Mouse (Mus musculus) limb, embryonic 15.5 days (tissue): ENCODE measurements around the gene Ddah1. TPM values are rescaled to one million over a fixed set of nuclear protein-coding genes. Genes with fewer than 3 reads are reported as not detected.

Experiments used
- ATAC-seq: fragments of 200-750 bp; cut with Nextera tagmentation; 2 replicates; pipeline ENCODE4 v1.8.0; 2017; ENCODE audit warnings: low read depth, moderate TSS enrichment; ENCODE audit not compliant: insufficient number of reproducible peaks, low FRiP score, low TSS enrichment
- H3K27ac ChIP-seq: fragments of 300-500 bp; sonication (generic); 2 replicates; pipeline ENCODE4 v1.5.1; 2015; ENCODE audit warnings: moderate library complexity, mild to moderate bottlenecking, inconsistent platforms
- H3K27me3 ChIP-seq: fragments of 300-500 bp; sonication (generic); 2 replicates; pipeline ENCODE4 v1.6.1; 2015; ENCODE audit warnings: inconsistent platforms
- H3K36me3 ChIP-seq: fragments of 300-500 bp; sonication (generic); 2 replicates; pipeline ENCODE4 v1.6.1; 2015; ENCODE audit warnings: inconsistent platforms
- H3K4me1 ChIP-seq: fragments of 300-500 bp; sonication (generic); 2 replicates; pipeline ENCODE4 v1.6.1; 2015; ENCODE audit warnings: inconsistent platforms
- H3K4me2 ChIP-seq: fragments of 300-500 bp; sonication (generic); 2 replicates; pipeline ENCODE4 v1.6.1; 2015; ENCODE audit warnings: mild to moderate bottlenecking, inconsistent platforms
- H3K4me3 ChIP-seq: fragments of 300-500 bp; sonication (generic); 2 replicates; pipeline ENCODE4 v1.5.1; 2015; ENCODE audit warnings: mild to moderate bottlenecking, inconsistent platforms
- H3K9ac ChIP-seq: fragments of 300-500 bp; sonication (generic); 2 replicates; pipeline ENCODE4 v1.6.1; 2015; ENCODE audit warnings: inconsistent platforms
- H3K9me3 ChIP-seq: fragments of 300-500 bp; sonication (generic); 2 replicates; pipeline ENCODE4 v1.6.1; 2016; ENCODE audit warnings: inconsistent platforms
- WGBS: fragments of 180-500 bp; shearing (Covaris S2); methylation state at CpG from one replicate; pipeline ENCODE4 v1.1.7; 2015; 5-methylcytosine and 5-hydroxymethylcytosine counted together
- polyA plus RNA-seq: library from polyadenylated mRNA; unstranded; fragments of >200 nt; fragmentation: Nextera tagmentation; extraction: Ambion mirVana; gene quantifications from 2 replicates; pipeline ENCODE4 v1.2.1, GENCODE M21; 2015

The Ddah1 gene
- polyA plus RNA-seq, 1 experiment from 2014 or later, result 48.5 TPM

GRCm38 (mm10) chr3:145768439-145768838 lies 10.0 kb downstream of the Ddah1 start:
- Histone ChIP-seq H3K27ac (no peak overlapping the region), H3K4me1 (0 out of 2 replicates have a peak, but pooled peaks cover 2% of the 10 kb centered on the region), H3K27me3 (no peaks in the 10 kb centered on the region), H3K9me3 (no peaks in the 10 kb centered on the region), H3K4me3 (no peak overlapping the region), H3K9ac (no peak overlapping the region), H3K4me2 (no peak overlapping the region), H3K36me3 (no peaks in the 10 kb centered on the region)
- 87% methylated on average over 4 of the region's 4 CpGs for WGBS
- no peak for ATAC-seq

DNA sequence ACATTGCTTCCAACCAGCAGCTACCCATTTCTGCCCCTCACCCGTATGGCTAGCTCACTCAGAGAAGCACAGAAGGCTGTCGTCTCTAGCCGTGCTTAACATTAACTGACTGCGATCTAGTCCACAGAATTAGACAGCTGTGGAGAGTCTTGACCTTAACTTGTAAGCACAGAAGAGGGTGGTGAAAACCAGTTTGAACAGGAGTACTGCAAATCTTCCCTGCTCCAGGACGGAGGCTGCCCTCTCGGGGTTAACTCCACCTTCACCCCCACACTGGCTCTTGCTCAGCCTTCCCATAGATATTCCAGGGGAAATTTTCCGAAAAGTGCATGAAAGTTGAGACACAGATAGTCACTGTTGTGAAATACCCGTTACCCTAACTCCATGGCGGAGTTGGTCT lies 14.9 kb downstream of the Ddah1 start:
- Histone ChIP-seq H3K36me3 (no peaks in the 10 kb centered on the region), H3K27ac (no peak overlapping the region), H3K4me1 (peaks cover 7% of the 10 kb centered on the region), H3K9me3 (no peaks in the 10 kb centered on the region), H3K4me2 (no peak overlapping the region), H3K27me3 (no peaks in the 10 kb centered on the region), H3K4me3 (no peak overlapping the region), H3K9ac (no peak overlapping the region)
- 85% methylated on average over 9 of the region's 9 CpGs for WGBS
- ATAC-seq, result no peak

DNA sequence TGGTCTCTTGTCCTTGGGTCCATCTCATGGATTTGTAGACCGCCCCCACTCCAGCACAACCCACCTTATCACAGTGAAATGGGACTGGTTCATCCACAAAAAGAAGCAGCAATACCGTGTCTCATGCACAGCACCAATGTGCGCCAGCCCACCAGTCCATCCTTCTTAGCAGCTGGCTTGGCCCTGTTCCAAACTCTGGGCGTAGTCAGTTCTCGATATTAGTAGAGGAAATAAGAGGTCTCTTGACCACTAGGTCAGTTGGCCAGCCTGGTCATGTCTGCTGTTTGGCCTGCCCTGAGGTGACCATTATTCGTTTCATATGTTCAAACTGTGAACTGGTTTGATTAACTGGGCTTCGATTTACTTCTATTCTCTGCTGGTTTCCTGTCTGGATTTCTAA lies 15.9 kb downstream of the Ddah1 start:
- Histone ChIP-seq H3K36me3 (no peaks in the 10 kb centered on the region), H3K4me3 (no peak overlapping the region), H3K27me3 (no peaks in the 10 kb centered on the region), H3K9ac (no peak overlapping the region), H3K9me3 (no peaks in the 10 kb centered on the region), H3K27ac (no peak overlapping the region), H3K4me2 (no peak overlapping the region), H3K4me1 (peaks cover 14% of the 10 kb centered on the region)
- 90% methylated on average over 7 of the region's 7 CpGs for WGBS
- ATAC-seq, result no peak

GRCm38 (mm10) chr3:145775236-145775635 lies 16.8 kb downstream of the Ddah1 start:
- Histone ChIP-seq H3K36me3 (no peaks in the 10 kb centered on the region), H3K9me3 (no peaks in the 10 kb centered on the region), H3K27me3 (no peaks in the 10 kb centered on the region), H3K4me2 (no peak overlapping the region), H3K4me3 (no peak overlapping the region), H3K9ac (no peak overlapping the region), H3K27ac (no peak overlapping the region), H3K4me1 (peaks cover 14% of the 10 kb centered on the region)
- 72% methylated on average over 5 of the region's 5 CpGs for WGBS
- ATAC-seq, result no peak

DNA sequence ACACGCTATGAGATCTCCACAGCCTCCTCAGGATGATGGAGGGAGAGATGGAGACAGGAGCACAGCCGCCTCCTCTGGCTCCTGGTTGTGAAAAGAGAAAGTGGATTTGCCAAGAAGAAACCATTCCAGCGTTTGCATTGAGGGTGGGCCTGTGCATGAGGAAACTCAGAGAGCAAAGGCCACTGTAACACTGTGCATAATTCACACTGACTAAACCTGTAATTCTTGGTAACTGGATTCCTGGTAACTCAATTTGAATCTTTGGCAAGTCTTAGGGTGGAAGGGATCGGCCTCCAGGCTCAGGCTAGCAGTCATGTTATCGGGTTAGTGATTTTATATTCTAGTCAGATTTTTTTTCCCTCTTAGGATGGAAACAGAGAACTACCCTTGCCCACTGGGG lies 17.4 kb downstream of the Ddah1 start:
- no peak for ATAC-seq
- Histone ChIP-seq H3K4me2 (no peak overlapping the region), H3K4me1 (peaks cover 16% of the 10 kb centered on the region), H3K9ac (no peak overlapping the region), H3K36me3 (no peaks in the 10 kb centered on the region), H3K9me3 (no peaks in the 10 kb centered on the region), H3K27ac (no peak overlapping the region), H3K4me3 (no peak overlapping the region), H3K27me3 (no peaks in the 10 kb centered on the region)
- 66% methylated on average over 5 of the region's 5 CpGs for WGBS

DNA sequence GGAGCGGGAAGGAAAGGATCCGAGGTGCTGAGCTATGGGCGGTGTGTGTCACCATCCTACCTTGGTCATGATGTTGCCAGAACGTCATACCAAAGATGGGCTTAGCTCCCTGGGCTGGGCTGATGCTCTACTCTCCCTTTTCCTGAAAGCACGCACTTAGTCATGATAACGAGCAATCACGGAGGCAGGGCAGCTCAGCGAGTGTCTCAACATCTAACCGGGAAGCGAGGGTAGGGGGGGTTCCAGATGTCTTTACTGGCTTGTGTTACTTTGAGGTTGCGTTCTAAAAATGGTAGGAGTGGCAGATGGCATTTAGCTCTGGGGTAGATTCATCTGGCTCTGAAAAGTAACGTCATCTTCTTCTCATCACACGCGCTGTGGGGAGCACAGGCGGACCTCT lies 18.5 kb downstream of the Ddah1 start:
- H3K9ac ChIP-seq, result no peak overlapping the region
- peaks cover 20% of the 10 kb centered on the region for H3K4me1 ChIP-seq
- H3K4me3 ChIP-seq, result no peak overlapping the region
- no peaks in the 10 kb centered on the region for H3K9me3 ChIP-seq
- 70% methylated on average over 15 of the region's 15 CpGs for whole genome bisulfite sequencing
- ATAC-seq, result no peak
- H3K4me2 ChIP-seq, result no peak overlapping the region
- no peak overlapping the region for H3K27ac ChIP-seq
- no peaks in the 10 kb centered on the region for H3K36me3 ChIP-seq
- no peaks in the 10 kb centered on the region for H3K27me3 ChIP-seq

- no peak overlapping the region for H3K4me3 ChIP-seq
- 50% methylated on average over 6 of the region's 6 CpGs for WGBS
- peaks cover 20% of the 10 kb centered on the region for H3K4me1 ChIP-seq
- H3K9me3 ChIP-seq, result no peaks in the 10 kb centered on the region
- H3K36me3 ChIP-seq, result no peaks in the 10 kb centered on the region
- H3K9ac ChIP-seq, result no peak overlapping the region
- H3K27ac ChIP-seq, result peak overlapping the region; percentile 77
- no peak overlapping the region for H3K4me2 ChIP-seq
- H3K27me3 ChIP-seq, result no peaks in the 10 kb centered on the region
- ATAC-seq, result no peak
Measured at GRCm38 (mm10) chr3:145778406-145778922, 20.0 kb downstream of the Ddah1 start.

GRCm38 (mm10) chr3:145779279-145779973 lies 21.0 kb downstream of the Ddah1 start:
- peak; percentile 75 for ATAC-seq
- no peak overlapping the region for H3K9ac ChIP-seq
- H3K4me3 ChIP-seq, result no peak overlapping the region
- H3K9me3 ChIP-seq, result no peaks in the 10 kb centered on the region
- peak overlapping the region; percentile 77 for H3K27ac ChIP-seq
- H3K4me2 ChIP-seq, result no peak overlapping the region
- WGBS, result 24% methylated on average over 5 of the region's 5 CpGs
- H3K4me1 ChIP-seq, result peaks cover 20% of the 10 kb centered on the region
- no peaks in the 10 kb centered on the region for H3K36me3 ChIP-seq
- H3K27me3 ChIP-seq, result no peaks in the 10 kb centered on the region

GRCm38 (mm10) chr3:145780784-145781442 lies 22.4 kb downstream of the Ddah1 start:
- Histone ChIP-seq H3K4me1 (peaks cover 20% of the 10 kb centered on the region), H3K4me3 (no peak overlapping the region), H3K9ac (no peak overlapping the region), H3K27me3 (no peaks in the 10 kb centered on the region), H3K27ac (no peak overlapping the region), H3K9me3 (no peaks in the 10 kb centered on the region), H3K4me2 (no peak overlapping the region), H3K36me3 (no peaks in the 10 kb centered on the region)
- no peak for ATAC-seq
- WGBS, result 56% methylated on average over 14 of the region's 14 CpGs

GRCm38 (mm10) chr3:145785244-145785643 lies 26.8 kb downstream of the Ddah1 start:
- no peak overlapping the region for H3K4me3 ChIP-seq
- no peaks in the 10 kb centered on the region for H3K36me3 ChIP-seq
- H3K27ac ChIP-seq, result no peak overlapping the region
- no peak overlapping the region for H3K9ac ChIP-seq
- WGBS, result 66% methylated on average over 7 of the region's 7 CpGs
- ATAC-seq, result no peak
- H3K9me3 ChIP-seq, result no peaks in the 10 kb centered on the region
- H3K4me1 ChIP-seq, result peaks cover 9% of the 10 kb centered on the region
- H3K4me2 ChIP-seq, result no peak overlapping the region
- H3K27me3 ChIP-seq, result no peaks in the 10 kb centered on the region

- 82% methylated on average over 9 of the region's 9 CpGs for WGBS
- ATAC-seq, result no peak
Measured at GRCm38 (mm10) chr3:145787303-145787702, 28.8 kb downstream of the Ddah1 start.

DNA sequence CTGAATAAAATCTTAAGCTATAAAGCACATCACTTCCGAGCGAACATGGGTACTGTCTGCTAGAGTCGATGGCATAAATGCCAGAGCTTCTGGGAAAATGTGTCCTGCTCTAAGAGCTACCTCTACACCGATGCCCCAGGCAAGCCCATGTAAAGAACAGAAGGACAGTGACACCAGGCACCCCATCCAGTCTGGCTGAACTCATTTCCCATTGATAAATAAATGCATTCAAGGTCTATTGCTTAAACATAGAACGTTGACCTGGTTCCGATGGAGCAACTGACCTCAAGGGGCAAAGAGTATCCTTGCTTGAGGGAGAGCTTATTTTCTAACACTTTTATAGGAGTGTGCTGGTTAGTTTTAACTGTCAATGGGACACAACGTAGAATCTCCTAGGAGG lies 30.6 kb downstream of the Ddah1 start:
- Histone ChIP-seq H3K9ac (no peak overlapping the region), H3K4me1 (peaks cover 9% of the 10 kb centered on the region; the same call in 1 of the 2 replicates), H3K4me2 (no peak overlapping the region), H3K36me3 (no peaks in the 10 kb centered on the region), H3K4me3 (no peak overlapping the region), H3K27ac (no peak overlapping the region), H3K27me3 (no peaks in the 10 kb centered on the region), H3K9me3 (no peaks in the 10 kb centered on the region)
- no peak for ATAC-seq
- WGBS, result 83% methylated on average over 7 of the region's 7 CpGs

More at GRCm38 (mm10) chr3:145787303-145787702, 28.8 kb downstream of the Ddah1 start:
- H3K4me1 ChIP-seq, result peaks cover 9% of the 10 kb centered on the region; the same call in 1 of the 2 replicates
- no peak overlapping the region for H3K4me2 ChIP-seq
- H3K27ac ChIP-seq, result no peak overlapping the region
- H3K4me3 ChIP-seq, result no peak overlapping the region
- H3K9ac ChIP-seq, result no peak overlapping the region
- no peaks in the 10 kb centered on the region for H3K27me3 ChIP-seq
- H3K36me3 ChIP-seq, result no peaks in the 10 kb centered on the region
- H3K9me3 ChIP-seq, result no peaks in the 10 kb centered on the region
